In genomic region chr7:13123554-13124153, GRCm38 (mm10) we compare ENCODE assay signal across 9 mouse cellular contexts. TPM values are rescaled to one million over a fixed set of nuclear protein-coding genes. Genes with fewer than 3 reads are reported as not detected.
DNase-seq lines count a peak whose midpoint lies in the region; ATAC-seq and TF ChIP-seq lines count a peak whose summit lies in the region.
"Not testable (repeated sequence)": the region's sequence is repeated elsewhere in the genome, so short reads cannot be mapped to it uniquely, and the experiment has no call there.
"Had no signal": no experiment of that assay in that cellular context is flagged by ENCODE, and none has a peak within 500 bp of the region (broad histone marks: within the 10 kb centered on the region; RNA-seq: fewer than 3 reads in every experiment).

No protein-coding gene starts in this region.

- H3K9ac ChIP-seq in forebrain, embryonic 15.5 days (replicated peaks); hindbrain, embryonic 11.5 days (ENCODE audit: low read depth, low read length); lung, embryonic 15.5 days; stomach, postnatal 0 days (ENCODE audit: low read length): not testable (repeated sequence)

- peak; percentile 5 for DNase-seq in MEL-GATA-1-ER (ENCODE audit: extremely low read depth, low read depth)
- DNase-seq in cerebellum, postnatal 10 days, result peak; percentile 11 to 13
- peak; percentile 0 for DNase-seq in hindbrain, embryonic 11.5 days (ENCODE audit: low spot score)
- peak; percentile 10 for DNase-seq in kidney, postnatal 10 days
- not testable (repeated sequence) for DNase-seq in stomach, postnatal 0 days (ENCODE audit: low spot score)

- ATAC-seq in forebrain, embryonic 15.5 days (replicated peaks), result peak; percentile 91
- ATAC-seq in hindbrain, embryonic 11.5 days (ENCODE audit: low FRiP score), result peak; percentile 95
- peak; percentile 86 for ATAC-seq in lung, embryonic 15.5 days (ENCODE audit: borderline replicate concordance, extremely low read depth, low FRiP score, low TSS enrichment)
- ATAC-seq in stomach, postnatal 0 days (ENCODE audit: low FRiP score, low TSS enrichment), result peak; percentile 72

- not testable (repeated sequence) for H3K79me2 ChIP-seq in myocyte (ENCODE audit: control insufficient read depth, insufficient read depth)

- not testable (repeated sequence) for H3K27me3 ChIP-seq in forebrain, embryonic 15.5 days; hindbrain, embryonic 11.5 days (ENCODE audit: control insufficient read depth, insufficient read depth, low read length); lung, embryonic 15.5 days; myocyte (ENCODE audit: control insufficient read depth, insufficient read depth, insufficient read length); stomach, postnatal 0 days (ENCODE audit: control insufficient read depth, insufficient read depth, low read length)

- not testable (repeated sequence) for TF ChIP-seq EP300 in stomach, postnatal 0 days (optimal IDR thresholded peaks at IDR 0.05)

- not testable (repeated sequence) for H3K36me3 ChIP-seq in forebrain, embryonic 15.5 days; hindbrain, embryonic 11.5 days (ENCODE audit: control insufficient read depth, insufficient read depth, low read length); lung, embryonic 15.5 days; myocyte (ENCODE audit: control insufficient read depth, insufficient read depth); stomach, postnatal 0 days (ENCODE audit: control insufficient read depth, insufficient read depth, low read length)

- H3K27ac ChIP-seq in forebrain, embryonic 15.5 days (replicated peaks); hindbrain, embryonic 11.5 days (ENCODE audit: low read depth, low read length); lung, embryonic 15.5 days; stomach, postnatal 0 days (replicated peaks): not testable (repeated sequence)

- under 1% methylated on average over 29 of the region's 34 CpGs for WGBS in forebrain, embryonic 15.5 days
- 3% methylated on average over 12 of the region's 34 CpGs for whole genome bisulfite sequencing in hindbrain, embryonic 11.5 days
- under 1% methylated on average over 19 of the region's 34 CpGs for WGBS in lung, embryonic 15.5 days
- 2% methylated on average over 11 of the region's 34 CpGs for WGBS in stomach, postnatal 0 days

- TF ChIP-seq CTCF in stomach, postnatal 0 days (IDR thresholded peaks at IDR 0.05; ENCODE audit: low read depth), result not testable (repeated sequence)

- not testable (repeated sequence) for H3K9me3 ChIP-seq in forebrain, embryonic 15.5 days; hindbrain, embryonic 11.5 days (ENCODE audit: control insufficient read depth, low read length); lung, embryonic 15.5 days; stomach, postnatal 0 days (ENCODE audit: control insufficient read depth, low read length)

- TF ChIP-seq POLR2A in myocyte (IDR thresholded peaks at IDR 0.05; ENCODE audit: insufficient read length, low read depth), result not testable (repeated sequence)

- peak overlapping the region; percentile 40 for H3K4me2 ChIP-seq in forebrain, embryonic 15.5 days (replicated peaks)
- peak overlapping the region; percentile 31 for H3K4me2 ChIP-seq in hindbrain, embryonic 11.5 days (replicated peaks; ENCODE audit: low read depth, low read length)
- H3K4me2 ChIP-seq in lung, embryonic 15.5 days, result peak overlapping the region; percentile 46
- not testable (repeated sequence) for H3K4me2 ChIP-seq in myocyte (ENCODE audit: low read depth)
- 0 out of 2 replicates have a peak overlapping the region, but pooled peaks have one; percentile 25 for H3K4me2 ChIP-seq in stomach, postnatal 0 days (replicated peaks; ENCODE audit: low read depth)

- H3K4me1 ChIP-seq in forebrain, embryonic 15.5 days; hindbrain, embryonic 11.5 days (replicated peaks; ENCODE audit: control insufficient read depth, insufficient read depth, low read length); lung, embryonic 15.5 days; stomach, postnatal 0 days (replicated peaks; ENCODE audit: control insufficient read depth, insufficient read depth): not testable (repeated sequence)

- not testable (repeated sequence) for H3ac ChIP-seq in myocyte (ENCODE audit: control insufficient read depth, insufficient read length)

- H3K4me3 ChIP-seq in forebrain, embryonic 15.5 days, result peak overlapping the region; percentile 27
- peak overlapping the region; percentile 19 for H3K4me3 ChIP-seq in hindbrain, embryonic 11.5 days (ENCODE audit: low read depth, low read length)
- H3K4me3 ChIP-seq in lung, embryonic 15.5 days; stomach, postnatal 0 days (ENCODE audit: low read depth, low read length): not testable (repeated sequence)
- H3K4me3 ChIP-seq in myocyte, result peak overlapping the region; percentile 16

RNA-seq across cellular contexts. Expression of gene Vmn1r86, which starts 3.9 kb away (rescaled TPM):
- polyA plus RNA-seq in forebrain, embryonic 15.5 days (2015; fragmentation: Nextera tagmentation; extraction: Ambion mirVana), result not detected in 2 replicates
- not detected in 2 replicates for polyA plus RNA-seq in hindbrain, embryonic 11.5 days (2014; fragmentation: Nextera tagmentation; extraction: Ambion mirVana)
- polyA plus RNA-seq in lung, embryonic 15.5 days (2015; fragmentation: Nextera tagmentation; extraction: Ambion mirVana), result not detected in 2 replicates
- not detected for polyA plus RNA-seq in myocyte (2012; fragmentation: generic; extraction: Trizol)
- not detected in 2 replicates for polyA plus RNA-seq in stomach, postnatal 0 days (2015; fragmentation: Nextera tagmentation; extraction: Ambion mirVana)
- polyA plus RNA-seq: spleen, adult 2 months had no signal

RNA-seq across cellular contexts. Expression of gene Vmn1r87, which starts 16.3 kb away (rescaled TPM):
- polyA plus RNA-seq in forebrain, embryonic 15.5 days (2015; fragmentation: Nextera tagmentation; extraction: Ambion mirVana), result not detected in 2 replicates
- polyA plus RNA-seq in hindbrain, embryonic 11.5 days (2014; fragmentation: Nextera tagmentation; extraction: Ambion mirVana), result not detected in 2 replicates
- polyA plus RNA-seq in lung, embryonic 15.5 days (2015; fragmentation: Nextera tagmentation; extraction: Ambion mirVana), result not detected in 2 replicates
- polyA plus RNA-seq in myocyte (2012; fragmentation: generic; extraction: Trizol), result not detected
- 0.04 TPM in 1 of 2 replicates, not detected in the other for polyA plus RNA-seq in stomach, postnatal 0 days (2015; fragmentation: Nextera tagmentation; extraction: Ambion mirVana)
- polyA plus RNA-seq: spleen, adult 2 months had no signal

RNA-seq across cellular contexts. Expression of gene Vmn1r85, which starts 28.7 kb away (rescaled TPM):
- 0.04 and 0.06 TPM in 2 replicates for polyA plus RNA-seq in forebrain, embryonic 15.5 days (2015; fragmentation: Nextera tagmentation; extraction: Ambion mirVana)
- 0.05 TPM in 1 of 2 replicates, not detected in the other for polyA plus RNA-seq in hindbrain, embryonic 11.5 days (2014; fragmentation: Nextera tagmentation; extraction: Ambion mirVana)
- not detected in 2 replicates for polyA plus RNA-seq in lung, embryonic 15.5 days (2015; fragmentation: Nextera tagmentation; extraction: Ambion mirVana)
- not detected for polyA plus RNA-seq in myocyte (2012; fragmentation: generic; extraction: Trizol)
- polyA plus RNA-seq in stomach, postnatal 0 days (2015; fragmentation: Nextera tagmentation; extraction: Ambion mirVana), result 0.01 TPM in 1 of 2 replicates, not detected in the other
- polyA plus RNA-seq: spleen, adult 2 months had no signal

RNA-seq across cellular contexts. Expression of gene Vmn1r88, which starts 35.7 kb away (rescaled TPM):
- not detected in 2 replicates for polyA plus RNA-seq in forebrain, embryonic 15.5 days (2015; fragmentation: Nextera tagmentation; extraction: Ambion mirVana)
- not detected in 2 replicates for polyA plus RNA-seq in hindbrain, embryonic 11.5 days (2014; fragmentation: Nextera tagmentation; extraction: Ambion mirVana)
- not detected in 2 replicates for polyA plus RNA-seq in lung, embryonic 15.5 days (2015; fragmentation: Nextera tagmentation; extraction: Ambion mirVana)
- polyA plus RNA-seq in myocyte (2012; fragmentation: generic; extraction: Trizol), result not detected
- polyA plus RNA-seq in stomach, postnatal 0 days (2015; fragmentation: Nextera tagmentation; extraction: Ambion mirVana), result 0.02 TPM in 1 of 2 replicates, not detected in the other
- polyA plus RNA-seq: spleen, adult 2 months had no signal
